Mouse (Mus musculus): ENCODE data around the gene Ubqln5.

The Ubqln5 gene

GRCm38 (mm10) chr7:104129726-104130125 lies at the start of gene Ubqln5:
Ubqln5 (minus strand) TSS chr7:104129826.
- peak; percentile 84 for DNase-seq

GRCm38 (mm10) chr7:104179074-104179473 lies 49.4 kb upstream of the Ubqln5 start:
- DNase-seq: no peak

- no peak for DNase-seq
Measured at GRCm38 (mm10) chr7:104178422-104179054, 48.9 kb upstream of the Ubqln5 start.

GRCm38 (mm10) chr7:104175085-104175484 lies 45.5 kb upstream of the Ubqln5 start:
- no peak for DNase-seq

- DNase-seq: no peak
Measured at GRCm38 (mm10) chr7:104169634-104170204, 40.1 kb upstream of the Ubqln5 start.

- no peak for DNase-seq
Measured at GRCm38 (mm10) chr7:104167105-104167504, 37.5 kb upstream of the Ubqln5 start.

GRCm38 (mm10) chr7:104150456-104150855 lies 20.8 kb upstream of the Ubqln5 start, which contains the start of gene Ubqlnl:
Ubqlnl (minus strand) TSS chr7:104150556.
- DNase-seq: no peak

GRCm38 (mm10) chr7:104143179-104143578 lies 13.6 kb upstream of the Ubqln5 start, which contains the start of gene Ubqln3:
Ubqln3 (minus strand) TSS chr7:104143279.
- DNase-seq: no peak

- no peak for DNase-seq
Measured at GRCm38 (mm10) chr7:104137305-104137704, 7.7 kb upstream of the Ubqln5 start, which contains the start of gene Olfr643. Olfr643 (minus strand) TSS chr7:104137405.

- DNase-seq: no peak
Measured at GRCm38 (mm10) chr7:104104757-104104972, 25.0 kb downstream of the Ubqln5 start, which contains the start of gene Olfr646. Olfr646 (plus strand) TSS chr7:104104873.

GRCm38 (mm10) chr7:104103913-104104756 lies 25.5 kb downstream of the Ubqln5 start:
- DNase-seq: no peak

GRCm38 (mm10) chr7:104085365-104085764 lies 44.3 kb downstream of the Ubqln5 start, which contains the start of gene Olfr645:
Olfr645 (minus strand) TSS chr7:104085465.
- no peak for DNase-seq
